Mouse (Mus musculus) CH12.LX (cell line): ENCODE results near the gene Zc3hav1. TPM values are rescaled to one million over a fixed set of nuclear protein-coding genes. Genes with fewer than 3 reads are reported as not detected.

ENCODE experiments used
- DNase-seq: peaks from one replicate; pipeline ENCODE4 v3.0.0-alpha.2; 2013; ENCODE audit errors: extremely low read depth
- H3K27ac ChIP-seq: 2 replicates; pipeline ENCODE4 v1.5.1; 2012; ENCODE audit warnings: low read depth, mild to moderate bottlenecking, control low read depth, moderate library complexity; ENCODE audit not compliant: insufficient read depth
- H3K27me3 ChIP-seq: replicated peaks from 2 replicates; pipeline ENCODE3; 2012; ENCODE audit warnings: inconsistent platforms
- H3K36me3 ChIP-seq, 2 experiments: replicated peaks in 1 of 2; 2 replicates each; pipeline versions ENCODE3 to v1.6.1; 2012; ENCODE audit warnings: inconsistent platforms in 1 of 2, low read length in 1 of 2, mild to moderate bottlenecking in 1 of 2, mixed read lengths in 1 of 2, moderate library complexity in 1 of 2; ENCODE audit not compliant: control insufficient read depth in 1 of 2, insufficient read depth in 1 of 2
- H3K4me1 ChIP-seq, 2 experiments: 2 replicates each; pipeline ENCODE4 v1.6.1; 2012; ENCODE audit warnings: inconsistent platforms in 1 of 2, moderate library complexity in 1 of 2; ENCODE audit not compliant: insufficient read depth in 2 of 2, control insufficient read depth in 1 of 2
- H3K4me2 ChIP-seq: 2 replicates; pipeline ENCODE4 v1.6.1; 2012; ENCODE audit warnings: low read depth, mild to moderate bottlenecking, control low read depth; ENCODE audit not compliant: poor library complexity, insufficient read depth, severe bottlenecking
- H3K4me3 ChIP-seq, 3 experiments: fragments of 150-350 bp in 1 of 3; sonication (generic) in 1 of 3; replicated peaks in 1 of 3; 2 replicates each; pipeline versions ENCODE3 to v1.5.1; 2011 to 2012; ENCODE audit warnings: low read depth in 2 of 3, low read length in 2 of 3, mild to moderate bottlenecking in 2 of 3, moderate library complexity in 2 of 3, control low read depth in 1 of 3, improper control_type of control experiment in 1 of 3, inconsistent platforms in 1 of 3, mixed read lengths in 1 of 3; ENCODE audit not compliant: poor library complexity in 1 of 3
- H3K79me2 ChIP-seq: replicated peaks from 2 replicates; pipeline ENCODE4 v1.6.1; 2012; ENCODE audit warnings: mild to moderate bottlenecking, moderate library complexity; ENCODE audit not compliant: control insufficient read depth, poor library complexity, insufficient read depth, severe bottlenecking; ENCODE audit errors: extremely low read depth
- H3K9ac ChIP-seq: 2 replicates; pipeline ENCODE4 v1.6.1; 2012; ENCODE audit warnings: low read depth, mild to moderate bottlenecking, control low read depth, moderate library complexity; ENCODE audit not compliant: insufficient read depth
- H3K9me3 ChIP-seq: replicated peaks from 2 replicates; pipeline ENCODE3; 2012; ENCODE audit warnings: low read length, inconsistent platforms, mixed read lengths
- BHLHE40 ChIP-seq: IDR thresholded peaks from 2 replicates; pipeline ENCODE4 v1.6.1; 2011; ENCODE audit warnings: mild to moderate bottlenecking, low read depth, low read length, improper control_type of control experiment
- CHD2 ChIP-seq: IDR thresholded peaks from 2 replicates; pipeline ENCODE4 v1.6.1; 2011; ENCODE audit warnings: low read length, improper control_type of control experiment
- CTCF ChIP-seq, 2 experiments: IDR thresholded peaks in 1 of 2; conservative IDR thresholded peaks in 1 of 2; 2 replicates each; pipeline ENCODE4 v1.5.1; 2011 to 2012; ENCODE audit warnings: low read depth in 2 of 2, low read length in 2 of 2, improper control_type of control experiment in 1 of 2, inconsistent platforms in 1 of 2, mild to moderate bottlenecking in 1 of 2, moderate library complexity in 1 of 2
- EP300 ChIP-seq: IDR thresholded peaks from 2 replicates; pipeline ENCODE4 v1.6.1; 2011; ENCODE audit warnings: low read length, improper control_type of control experiment
- ETS1 ChIP-seq: conservative IDR thresholded peaks from 2 replicates; pipeline ENCODE4 v1.6.1; 2012; ENCODE audit warnings: low read depth, mild to moderate bottlenecking, inconsistent platforms, low read length, improper control_type of control experiment, moderate library complexity
- HCFC1 ChIP-seq: IDR thresholded peaks from 2 replicates; pipeline ENCODE4 v1.6.1; 2012; ENCODE audit warnings: low read depth, mild to moderate bottlenecking, inconsistent platforms, low read length, improper control_type of control experiment
- IRF4 ChIP-seq: IDR thresholded peaks from 2 replicates; pipeline ENCODE4 v1.6.1; 2014; ENCODE audit warnings: low read depth, mild to moderate bottlenecking, inconsistent platforms, low read length, improper control_type of control experiment
- JUND ChIP-seq: conservative IDR thresholded peaks from 2 replicates; pipeline ENCODE4 v1.6.1; 2011; ENCODE audit warnings: low read depth, low read length, improper control_type of control experiment
- MAFK ChIP-seq: IDR thresholded peaks from 2 replicates; pipeline ENCODE4 v1.6.1; 2011; ENCODE audit warnings: low read length, improper control_type of control experiment; ENCODE audit not compliant: insufficient replicate concordance
- MAX ChIP-seq: IDR thresholded peaks from 2 replicates; pipeline ENCODE4 v1.6.1; 2011; ENCODE audit warnings: low read length, improper control_type of control experiment
- MAZ ChIP-seq: IDR thresholded peaks from 2 replicates; pipeline ENCODE4 v1.6.1; 2012; ENCODE audit warnings: low read depth, mild to moderate bottlenecking, inconsistent platforms, low read length, improper control_type of control experiment, moderate library complexity
- MEF2A ChIP-seq: IDR thresholded peaks from 2 replicates; pipeline ENCODE4 v1.6.1; 2014; ENCODE audit warnings: low read depth, mild to moderate bottlenecking, inconsistent platforms, low read length, improper control_type of control experiment, borderline replicate concordance
- MXI1 ChIP-seq: IDR thresholded peaks from 2 replicates; pipeline ENCODE4 v1.6.1; 2011; ENCODE audit warnings: mild to moderate bottlenecking, low read depth, low read length, improper control_type of control experiment
- NRF1 ChIP-seq: IDR thresholded peaks from 2 replicates; pipeline ENCODE4 v1.6.1; 2014; ENCODE audit warnings: low read depth, mild to moderate bottlenecking, inconsistent platforms, low read length, improper control_type of control experiment, moderate library complexity
- POLR2A ChIP-seq: IDR thresholded peaks from 2 replicates; pipeline ENCODE4 v1.6.1; 2011; ENCODE audit warnings: low read depth, mild to moderate bottlenecking, improper control_type of control experiment, low read length
- RCOR1 ChIP-seq: conservative IDR thresholded peaks from 2 replicates; pipeline ENCODE4 v1.6.1; 2012; ENCODE audit warnings: low read depth, mild to moderate bottlenecking, inconsistent platforms, low read length, improper control_type of control experiment
- SMC3 ChIP-seq: IDR thresholded peaks from 2 replicates; pipeline ENCODE4 v1.6.1; 2011; ENCODE audit warnings: low read depth, low read length, improper control_type of control experiment
- USF1 ChIP-seq: IDR thresholded peaks from 2 replicates; pipeline ENCODE4 v1.6.1; 2014; ENCODE audit warnings: low read depth, mild to moderate bottlenecking, inconsistent platforms, low read length, improper control_type of control experiment
- USF2 ChIP-seq: conservative IDR thresholded peaks from 2 replicates; pipeline ENCODE4 v1.6.1; 2011; ENCODE audit warnings: low read depth, low read length, improper control_type of control experiment
- ZC3H11A ChIP-seq: IDR thresholded peaks from 2 replicates; pipeline ENCODE4 v1.6.1; 2012; ENCODE audit warnings: low read depth, mild to moderate bottlenecking, inconsistent platforms, low read length, improper control_type of control experiment
- ZNF384 ChIP-seq: IDR thresholded peaks from 2 replicates; pipeline ENCODE4 v1.6.1; 2012; ENCODE audit warnings: low read depth, low read length, improper control_type of control experiment, inconsistent platforms
- dilution Hi-C: fragments of 300-500 bp; cut with MboI; formaldehyde crosslinking; loops from 2 replicates; pipeline ENCODE4 v1.14.3; 2020; ENCODE audit warnings: low sequenced_read_pairs; ENCODE audit not compliant: extremely low pct_unique_long_range_greater_than_20kb, extremely low pct_ligation_motif_present
- in situ Hi-C: fragments of 300-500 bp; cut with MboI; formaldehyde crosslinking; loops from 3 replicates; pipeline ENCODE4 v1.14.3; 2019; ENCODE audit warnings: low sequenced_read_pairs, low pct_ligation_motif_present, low pct_unique_long_range_greater_than_20kb, mixed read lengths
- polyA plus RNA-seq: library from polyadenylated mRNA; unstranded; fragments of >175 nt; gene quantifications from 2 replicates; pipeline ENCODE4 v1.2.1, GENCODE M21; 2012; ENCODE audit warnings: low read depth; ENCODE audit not compliant: insufficient read length
- total RNA-seq, 2 experiments: library from RNA; depleted of rRNA; stranded (reverse); fragments of 300-350 nt in 1 of 2; fragments of >200 nt in 1 of 2; gene quantifications; 2 replicates each; pipeline ENCODE4 v1.2.3; 2012 to 2014

The Zc3hav1 gene
- total and polyA plus RNA-seq, 3 experiments: 49.8 to 68.7 (median 58.1) TPM

DNA sequence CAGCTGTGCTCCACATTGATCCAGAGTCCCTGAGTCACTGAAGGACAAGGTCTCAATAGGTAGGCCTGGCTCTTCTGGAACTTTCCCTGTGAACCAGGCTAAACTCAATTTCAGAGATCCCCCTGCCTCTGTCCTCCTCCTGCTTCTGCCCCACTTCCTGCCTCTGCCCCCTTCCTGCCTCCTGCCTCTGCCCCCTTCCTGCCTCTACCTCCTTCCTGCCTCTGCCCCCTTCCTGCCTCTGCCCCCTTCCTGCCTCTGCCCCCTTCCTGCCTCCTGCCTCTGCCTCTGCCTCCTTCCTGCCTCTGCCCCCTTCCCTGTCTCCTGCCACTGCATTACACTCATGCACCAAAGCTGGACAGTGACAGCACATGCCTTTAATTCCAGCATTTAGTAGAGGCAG, 44.7 kb downstream of the Zc3hav1 start:
- no peak overlapping the region for H3K4me3 ChIP-seq
- H3K36me3 ChIP-seq: peaks cover 81 to 94% of the 10 kb centered on the region in 2 experiments
- in situ Hi-C loops (no loop called here), dilution Hi-C loops (no loop called here)
- no peaks in the 10 kb centered on the region; the same call in 1 of the 2 replicates for H3K79me2 ChIP-seq
- no peaks in the 10 kb centered on the region for H3K4me1 ChIP-seq
- no peak for TF ChIP-seq RCOR1
- TF ChIP-seq MEF2A: no peak
- TF ChIP-seq CHD2: no peak
- no peak for TF ChIP-seq USF2
- no peak for TF ChIP-seq SMC3
- TF ChIP-seq IRF4: no peak
- no peak for TF ChIP-seq JUND
- no peak for TF ChIP-seq ZNF384
- no peak for TF ChIP-seq HCFC1
- no peak for TF ChIP-seq MAZ
- no peak for TF ChIP-seq MAX
- no peak for TF ChIP-seq MAFK
- TF ChIP-seq USF1: no peak
- no peak for TF ChIP-seq EP300
- TF ChIP-seq BHLHE40: no peak
- TF ChIP-seq MXI1: no peak
- no peak for TF ChIP-seq ZC3H11A
- TF ChIP-seq NRF1: no peak
- no peaks in the 10 kb centered on the region for H3K27me3 ChIP-seq
- no peak overlapping the region for H3K27ac ChIP-seq
- no peak overlapping the region for H3K9ac ChIP-seq
- DNase-seq: no peak
- H3K4me2 ChIP-seq: no peak overlapping the region
- H3K9me3 ChIP-seq: no peaks in the 10 kb centered on the region

DNA sequence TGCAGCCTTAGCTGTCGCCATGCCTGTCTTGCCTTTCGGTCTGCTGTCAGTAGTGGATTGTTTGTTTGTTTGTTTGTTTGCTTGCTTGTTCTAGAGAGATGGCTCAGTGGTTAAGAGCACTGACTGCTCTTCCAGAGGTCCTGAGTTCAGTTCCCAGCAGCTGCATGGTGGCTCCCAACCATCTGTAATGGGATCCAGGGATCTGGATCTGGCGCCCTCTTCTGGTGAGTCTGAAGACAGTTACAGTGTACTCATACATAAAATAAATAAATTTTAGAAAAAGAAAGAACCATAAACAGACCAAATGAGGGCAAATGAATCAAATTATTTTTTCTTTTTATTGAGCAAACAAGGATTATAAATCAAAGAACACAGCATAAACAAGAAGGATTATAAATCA, 49.4 kb downstream of the Zc3hav1 start:
- no peak overlapping the region for H3K9ac ChIP-seq
- H3K27me3 ChIP-seq: no peaks in the 10 kb centered on the region
- no peaks in the 10 kb centered on the region for H3K9me3 ChIP-seq
- peaks cover 48 to 64% of the 10 kb centered on the region in 2 experiments for H3K36me3 ChIP-seq
- dilution Hi-C loops: no loop called here
- no peak overlapping the region for H3K27ac ChIP-seq
- H3K4me3 ChIP-seq: no peak overlapping the region
- H3K4me2 ChIP-seq: no peak overlapping the region
- no peak for TF ChIP-seq MXI1
- TF ChIP-seq IRF4: no peak
- no peak for TF ChIP-seq POLR2A
- peak in 1 of 2 experiments; percentile 29; a peak in 1 of 4 replicates for TF ChIP-seq CTCF (conservative IDR thresholded peaks at IDR 0.05 in 1 of 2, IDR thresholded peaks at IDR 0.05 in 1 of 2; ENCODE audit: low read depth in 2 of 2, low read length in 2 of 2)
- TF ChIP-seq ETS1: no peak
- no peaks in the 10 kb centered on the region for H3K4me1 ChIP-seq
- no peak for DNase-seq
- no peaks in the 10 kb centered on the region for H3K79me2 ChIP-seq
- in situ Hi-C loops: no loop called here
